Mouse (Mus musculus) embryo, embryonic 11.5 days (tissue): ENCODE measurements around the gene Cbr1.

Experiments used
- DNase-seq: peaks from one replicate; pipeline ENCODE4 v3.0.0-alpha.2; 2012; ENCODE audit warnings: low read depth, low spot score

Cbr1 gene

DNA sequence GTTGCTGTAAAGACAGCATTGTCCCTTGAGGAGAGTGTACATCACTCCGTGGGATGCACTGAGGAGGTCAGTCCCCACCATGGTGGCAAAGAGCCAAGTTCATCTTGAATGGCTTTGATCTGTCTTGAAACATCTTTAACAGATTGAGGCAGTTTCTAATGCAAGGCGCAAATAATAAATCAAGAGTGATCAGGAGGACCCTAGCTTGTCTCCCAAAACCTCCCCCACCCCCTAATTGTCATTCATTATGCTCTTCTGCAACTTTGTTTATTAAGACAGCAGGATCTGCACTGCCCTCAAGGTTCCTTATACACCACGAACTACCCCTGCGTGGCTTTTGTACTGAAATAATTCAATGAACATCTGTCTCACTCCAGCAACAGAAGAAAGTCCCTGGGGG lies at the start of gene Cbr1:
TSS of gene Cbr1 (plus strand) at position 301 of the 400 bp plus-strand sequence.
- no peak for DNase-seq

- DNase-seq: no peak
Observed at GRCm38 (mm10) chr16:93557646-93558045, 48.0 kb upstream of the Cbr1 start.

GRCm38 (mm10) chr16:93558499-93558898 lies 47.2 kb upstream of the Cbr1 start:
- DNase-seq: no peak

- no peak for DNase-seq
Observed at GRCm38 (mm10) chr16:93572383-93572782, 33.3 kb upstream of the Cbr1 start.

- no peak for DNase-seq
Observed at GRCm38 (mm10) chr16:93573434-93573833, 32.2 kb upstream of the Cbr1 start.

- DNase-seq: no peak
Observed at GRCm38 (mm10) chr16:93574521-93575191, 31.0 kb upstream of the Cbr1 start.

- DNase-seq: no peak
Observed at GRCm38 (mm10) chr16:93575574-93575973, 30.1 kb upstream of the Cbr1 start.

DNA sequence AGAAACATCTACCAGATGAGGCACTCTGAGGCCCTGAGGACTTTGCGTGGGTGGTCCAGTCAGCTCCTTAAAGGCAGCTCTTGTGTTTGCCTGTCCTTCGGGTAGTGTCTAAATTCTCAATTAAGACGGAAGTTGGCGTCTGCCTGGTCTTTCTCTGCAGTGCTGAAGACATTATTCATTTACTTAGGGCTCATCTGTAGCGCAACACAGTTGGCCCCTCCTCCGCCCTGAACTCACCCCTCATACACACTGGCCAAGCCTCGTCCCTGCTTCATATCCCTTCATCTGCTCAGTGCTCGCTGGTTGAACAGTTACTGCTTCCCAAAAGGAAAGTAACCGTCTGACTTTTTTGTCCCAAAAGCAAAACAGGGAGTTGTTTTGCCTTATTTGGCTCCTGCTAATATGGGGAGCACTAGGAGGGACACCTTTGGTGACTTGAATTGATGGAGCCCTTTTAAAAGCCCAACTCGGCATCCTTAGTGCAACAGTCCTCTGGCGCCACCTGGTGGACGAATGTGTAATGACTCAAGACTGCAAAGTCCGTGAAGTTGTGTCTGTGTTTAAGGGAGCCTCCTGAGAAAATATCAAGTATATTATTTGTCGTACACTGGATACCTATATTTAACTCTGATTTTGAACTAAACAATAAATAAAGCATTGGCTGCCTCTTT lies 29.1 kb upstream of the Cbr1 start:
- peak; percentile 72 for DNase-seq

- no peak for DNase-seq
Observed at GRCm38 (mm10) chr16:93578346-93579005, 27.2 kb upstream of the Cbr1 start.

DNA sequence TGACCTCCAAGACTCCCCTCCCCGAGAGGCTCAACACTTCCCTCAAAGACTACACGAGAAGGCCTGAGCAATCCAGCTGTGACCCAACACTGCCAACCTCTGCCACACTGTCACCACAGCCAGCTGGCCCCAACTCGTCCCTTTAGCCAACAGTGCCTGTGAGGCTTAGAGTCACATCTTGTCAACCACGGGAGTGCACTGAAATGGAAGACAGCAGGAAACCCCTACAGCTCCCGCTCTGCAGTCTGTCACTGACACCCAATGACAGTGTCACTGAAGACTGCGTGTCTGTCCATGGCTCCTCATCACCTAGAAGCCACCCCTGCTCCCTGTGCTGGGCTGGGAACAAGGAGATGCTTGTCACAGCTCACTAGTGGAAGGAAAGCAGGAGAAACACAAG lies 24.5 kb upstream of the Cbr1 start:
- DNase-seq: no peak

- DNase-seq: no peak
Observed at GRCm38 (mm10) chr16:93584976-93585702, 20.5 kb upstream of the Cbr1 start.

GRCm38 (mm10) chr16:93585703-93586205 lies 19.9 kb upstream of the Cbr1 start:
- DNase-seq: no peak

GRCm38 (mm10) chr16:93586382-93586781 lies 19.3 kb upstream of the Cbr1 start:
- DNase-seq: no peak

- no peak for DNase-seq
Observed at GRCm38 (mm10) chr16:93588281-93588680, 17.4 kb upstream of the Cbr1 start.

DNA sequence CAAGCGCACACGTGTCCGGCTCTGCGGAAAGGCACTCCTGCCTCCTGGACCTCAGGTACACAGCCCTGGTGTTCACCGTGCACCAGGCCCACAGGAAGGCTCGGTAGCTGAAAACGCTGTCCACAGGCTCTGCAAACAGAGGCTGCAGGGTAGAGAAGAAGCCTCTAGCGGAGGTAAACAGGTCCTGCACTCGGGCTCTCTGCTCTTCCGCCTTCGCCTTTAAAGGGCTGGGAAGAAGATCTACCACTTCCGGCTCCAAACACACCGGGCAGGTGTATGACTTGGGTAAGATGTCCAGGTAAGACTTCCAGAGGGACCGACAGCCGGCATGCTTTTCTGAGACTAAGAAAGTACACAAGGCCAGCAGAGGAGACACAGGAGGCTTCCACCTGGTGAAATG lies 14.7 kb upstream of the Cbr1 start:
- no peak for DNase-seq

- no peak for DNase-seq
Observed at GRCm38 (mm10) chr16:93591450-93592430, 13.9 kb upstream of the Cbr1 start.

GRCm38 (mm10) chr16:93592711-93593110 lies 12.9 kb upstream of the Cbr1 start:
- no peak for DNase-seq

DNA sequence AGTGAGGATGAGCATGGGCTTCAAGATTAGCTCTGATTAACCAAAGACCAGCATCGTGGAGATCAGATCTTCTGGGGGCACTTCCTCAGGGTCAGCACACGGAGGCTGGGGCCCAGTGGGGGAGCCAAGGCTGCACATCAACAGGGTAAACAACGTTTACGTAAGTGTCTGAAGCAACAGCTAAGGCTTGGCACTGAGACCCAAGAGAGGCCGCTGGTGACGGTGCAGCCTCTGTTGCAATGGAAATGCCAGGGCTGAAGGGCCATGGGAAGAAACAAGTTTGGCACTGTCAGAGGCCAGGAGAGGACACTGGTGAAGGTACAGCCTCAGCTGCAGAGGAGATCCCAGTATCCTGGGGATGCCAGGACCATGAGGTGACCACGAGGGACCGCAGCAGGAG lies 12.2 kb upstream of the Cbr1 start:
- no peak for DNase-seq

GRCm38 (mm10) chr16:93594448-93594847 lies 11.2 kb upstream of the Cbr1 start:
- no peak for DNase-seq

GRCm38 (mm10) chr16:93595766-93596165 lies 9.9 kb upstream of the Cbr1 start:
- no peak for DNase-seq

DNA sequence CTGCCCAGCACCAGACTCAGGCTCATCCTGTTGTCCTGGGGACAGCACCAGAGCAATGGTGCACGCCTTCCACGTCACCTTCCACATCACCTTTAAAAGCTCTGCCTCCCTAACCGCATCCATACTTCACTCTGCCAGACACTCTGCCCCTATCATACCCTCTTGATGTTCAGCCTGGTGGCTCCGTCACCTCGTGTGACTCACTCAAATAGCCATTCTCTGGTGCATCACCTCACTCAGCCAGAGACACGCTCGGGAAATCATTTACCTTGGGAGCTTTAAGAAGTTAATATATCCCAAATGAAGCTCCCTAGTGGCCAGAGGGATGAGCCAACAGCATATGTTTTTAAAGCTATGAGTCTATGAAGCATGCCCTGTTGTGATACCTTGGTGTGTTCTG lies 8.8 kb upstream of the Cbr1 start:
- no peak for DNase-seq
